Mouse (Mus musculus) MEL (cell line): ENCODE measurements around the gene Pigf.

Experiments
- CTCF ChIP-seq, 3 experiments: IDR thresholded peaks in 2 of 3; conservative IDR thresholded peaks in 1 of 3; 2 replicates each; pipeline ENCODE4 v1.5.1; 2011 to 2012; ENCODE audit warnings: low read length in 3 of 3, low read depth in 2 of 3, mild to moderate bottlenecking in 2 of 3, improper control_type of control experiment in 1 of 3, inconsistent platforms in 1 of 3, mixed read lengths in 1 of 3, moderate library complexity in 1 of 3; ENCODE audit not compliant: control insufficient read depth in 1 of 3, insufficient read depth in 1 of 3, poor library complexity in 1 of 3, severe bottlenecking in 1 of 3
- POLR2A ChIP-seq, 2 experiments: IDR thresholded peaks; 2 replicates each; pipeline ENCODE4 v1.6.1; 2011 to 2012; ENCODE audit warnings: low read length in 2 of 2, mild to moderate bottlenecking in 2 of 2, control low read depth in 1 of 2, improper control_type of control experiment in 1 of 2, low read depth in 1 of 2, moderate library complexity in 1 of 2; ENCODE audit not compliant: control insufficient read depth in 1 of 2, insufficient read depth in 1 of 2, poor library complexity in 1 of 2

DNA sequence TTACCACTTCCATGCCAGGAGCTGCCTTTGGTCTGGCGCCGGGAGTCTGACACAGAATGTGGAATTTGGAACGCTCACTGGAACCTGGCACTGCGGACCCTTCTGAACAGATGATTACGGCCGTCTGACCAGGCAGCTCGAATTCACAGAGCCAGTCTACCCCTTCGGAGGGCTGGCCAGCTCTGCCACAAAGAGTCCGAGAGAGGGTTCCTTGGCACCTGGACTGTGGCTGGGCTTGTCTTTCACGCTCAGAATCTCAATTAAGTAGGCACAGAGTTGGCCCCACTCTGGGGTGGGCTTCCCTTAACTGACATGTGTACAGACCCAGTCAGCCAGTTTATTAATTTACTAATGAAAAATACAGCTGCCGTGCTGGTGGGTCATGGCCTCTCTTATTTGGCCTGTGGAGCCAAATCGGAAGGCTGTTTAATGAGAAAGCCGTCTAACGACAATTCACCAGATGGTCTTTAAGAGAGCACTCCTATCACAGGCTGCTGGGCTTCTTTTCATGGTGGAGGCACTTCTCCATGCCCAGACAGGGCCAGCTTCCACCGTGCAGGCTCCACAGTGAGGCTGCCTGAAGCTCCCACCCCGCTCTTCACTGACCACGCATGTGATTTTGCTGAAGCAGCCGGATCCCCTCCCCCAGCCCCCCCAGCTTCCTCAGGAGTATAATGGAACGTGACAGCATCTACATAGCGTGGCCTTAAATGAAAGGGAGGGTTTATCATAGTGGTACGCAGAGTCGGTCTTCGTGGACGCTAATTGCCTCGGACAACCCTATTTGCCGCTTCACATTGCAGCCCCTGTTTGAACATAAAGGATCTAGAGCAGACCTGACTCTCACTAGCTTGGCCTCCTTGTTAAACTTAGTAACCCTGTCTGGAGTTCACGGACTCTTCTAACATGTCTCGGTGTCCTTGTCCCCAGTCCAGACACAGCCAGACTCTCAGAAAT is 77.1 kb downstream of the Pigf start, which contains the start of gene Atp6v1e2:
- no peak for TF ChIP-seq CTCF (IDR thresholded peaks at IDR 0.05 in 2 of 3, conservative IDR thresholded peaks at IDR 0.05 in 1 of 3; ENCODE audit: control insufficient read depth in 1 of 3, insufficient read depth in 1 of 3, low read depth in 2 of 3, low read length in 3 of 3, poor library complexity in 1 of 3, severe bottlenecking in 1 of 3)
- no peak for TF ChIP-seq POLR2A (IDR thresholded peaks at IDR 0.05; ENCODE audit: control insufficient read depth in 1 of 2, insufficient read depth in 1 of 2, low read depth in 1 of 2, low read length in 2 of 2, poor library complexity in 1 of 2)
